Mouse (Mus musculus): Measurements from ENCODE around the gene Fam219a. TPM values are rescaled to one million over a fixed set of nuclear protein-coding genes. Genes with fewer than 3 reads are reported as not detected.

The Fam219a gene
- polyA plus RNA-seq, 1 experiment from 2014 or later = 2.7 TPM

DNA sequence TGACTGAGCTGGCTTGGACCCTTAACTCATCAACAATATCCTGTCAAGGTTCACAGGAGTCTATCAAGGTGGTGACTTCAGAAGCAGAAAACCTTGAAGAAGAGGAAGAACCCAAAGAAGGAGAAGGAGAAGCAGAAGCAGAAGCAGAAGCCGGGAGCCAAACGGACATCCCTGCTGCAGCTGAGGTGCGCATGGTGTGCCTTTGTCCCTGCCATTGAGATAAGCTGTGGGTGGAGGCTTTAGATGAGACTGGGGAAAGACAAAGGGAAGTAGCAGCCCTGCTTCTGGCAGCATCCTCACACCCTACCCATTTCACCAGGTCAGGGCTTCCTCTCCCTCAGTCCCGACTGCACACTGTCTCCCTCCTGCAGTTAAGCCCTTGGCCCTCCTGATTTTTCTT lies 33.5 kb upstream of the Fam219a start:
- 54% methylated on average over 4 of the region's 4 CpGs for WGBS
- Histone ChIP-seq H3K4me2 (replicated peaks; ENCODE audit: low read depth, low read length) (no peak overlapping the region), H3K9ac (ENCODE audit: low read depth, low read length) (no peak overlapping the region), H3K4me3 (ENCODE audit: low read length) (no peak overlapping the region), H3K27me3 (ENCODE audit: control insufficient read depth, insufficient read depth, low read length) (no peaks in the 10 kb centered on the region), H3K36me3 (ENCODE audit: control insufficient read depth, insufficient read depth, low read length) (no peaks in the 10 kb centered on the region), H3K9me3 (ENCODE audit: control insufficient read depth, low read length) (no peaks in the 10 kb centered on the region), H3K4me1 (ENCODE audit: control insufficient read depth, insufficient read depth, low read length) (no peaks in the 10 kb centered on the region), H3K27ac (ENCODE audit: low read depth, low read length) (no peak overlapping the region)
- ATAC-seq (ENCODE audit: low FRiP score, low TSS enrichment) = no peak

DNA sequence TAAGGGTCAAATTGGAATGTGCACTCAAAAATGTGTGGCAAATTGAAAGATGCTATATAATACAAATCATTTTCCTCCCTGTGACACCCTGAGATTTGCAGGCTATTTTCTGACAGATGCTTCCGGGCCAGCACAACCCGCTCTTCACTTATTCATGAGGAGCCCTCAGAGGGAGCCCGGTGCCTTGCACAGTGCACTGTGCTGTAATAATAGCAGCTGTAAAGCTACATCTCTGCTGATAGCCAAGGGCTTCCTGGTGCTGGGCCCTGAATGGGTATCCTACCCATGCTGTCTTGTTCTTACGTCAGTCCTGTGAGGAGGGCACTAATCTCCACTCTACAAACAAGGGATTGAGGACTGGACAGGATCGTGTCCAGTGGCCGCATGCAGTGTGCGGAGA lies 14.0 kb upstream of the Fam219a start:
- H3K4me1 ChIP-seq (ENCODE audit: control insufficient read depth, insufficient read depth, low read length) = no peaks in the 10 kb centered on the region
- WGBS = 89% methylated on average over 7 of the region's 7 CpGs
- no peak for ATAC-seq (ENCODE audit: low FRiP score, low TSS enrichment)
- H3K27ac ChIP-seq (ENCODE audit: low read depth, low read length) = no peak overlapping the region
- no peaks in the 10 kb centered on the region for H3K36me3 ChIP-seq (ENCODE audit: control insufficient read depth, insufficient read depth, low read length)
- no peaks in the 10 kb centered on the region for H3K27me3 ChIP-seq (ENCODE audit: control insufficient read depth, insufficient read depth, low read length)
- H3K4me2 ChIP-seq (replicated peaks; ENCODE audit: low read depth, low read length) = no peak overlapping the region
- H3K9ac ChIP-seq (ENCODE audit: low read depth, low read length) = no peak overlapping the region
- H3K9me3 ChIP-seq (ENCODE audit: control insufficient read depth, low read length) = no peaks in the 10 kb centered on the region
- H3K4me3 ChIP-seq (ENCODE audit: low read length) = no peak overlapping the region

DNA sequence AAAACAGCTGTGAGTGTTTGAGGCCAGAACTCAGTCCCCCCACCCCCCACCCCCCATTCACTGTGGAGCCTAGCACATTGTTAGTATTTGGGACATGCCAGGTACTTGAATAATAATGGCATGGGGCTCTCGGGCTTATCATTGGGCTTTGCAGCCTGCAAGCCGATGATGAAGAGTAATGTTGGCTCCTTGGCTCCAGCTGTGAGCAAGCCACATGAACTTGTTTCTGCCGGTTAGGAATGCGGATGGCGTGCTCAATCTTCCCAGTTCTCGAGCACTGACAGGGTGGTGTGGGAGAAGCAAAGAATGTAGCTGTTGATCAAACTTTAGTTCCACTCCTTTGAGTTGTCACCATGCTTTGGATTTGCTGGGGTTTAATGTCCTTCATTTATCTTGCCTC lies 6.6 kb upstream of the Fam219a start:
- no peak for ATAC-seq (ENCODE audit: low FRiP score, low TSS enrichment)
- Histone ChIP-seq H3K4me2 (replicated peaks; ENCODE audit: low read depth, low read length) (no peak overlapping the region), H3K9ac (ENCODE audit: low read depth, low read length) (no peak overlapping the region), H3K4me3 (ENCODE audit: low read length) (no peak overlapping the region), H3K4me1 (ENCODE audit: control insufficient read depth, insufficient read depth, low read length) (no peaks in the 10 kb centered on the region), H3K9me3 (ENCODE audit: control insufficient read depth, low read length) (no peaks in the 10 kb centered on the region), H3K27me3 (ENCODE audit: control insufficient read depth, insufficient read depth, low read length) (no peaks in the 10 kb centered on the region; the same call in 1 of the 2 replicates), H3K36me3 (ENCODE audit: control insufficient read depth, insufficient read depth, low read length) (no peaks in the 10 kb centered on the region), H3K27ac (ENCODE audit: low read depth, low read length) (no peak overlapping the region)
- WGBS = 50% methylated on average over 6 of the region's 6 CpGs

DNA sequence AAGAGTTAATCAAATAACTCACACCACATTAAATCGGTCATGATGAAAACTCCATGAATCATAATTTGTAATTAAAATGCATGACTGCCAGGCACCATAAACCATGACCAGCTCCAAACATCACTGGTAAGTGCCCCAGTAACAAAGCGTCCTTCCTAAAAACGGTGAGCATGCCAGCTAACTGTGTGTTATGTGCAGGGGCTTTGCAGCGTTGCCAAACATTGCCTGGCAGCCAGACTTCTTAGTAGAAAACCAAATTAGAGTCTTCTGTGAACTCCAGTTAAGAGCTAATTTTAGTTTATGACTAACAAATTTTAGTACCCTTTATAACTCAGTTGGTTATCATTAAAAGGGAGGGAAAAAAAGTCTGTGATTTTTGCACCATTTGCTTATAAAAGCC lies 4.2 kb upstream of the Fam219a start:
- Histone ChIP-seq H3K27ac (ENCODE audit: low read depth, low read length) (no peak overlapping the region), H3K9ac (ENCODE audit: low read depth, low read length) (no peak overlapping the region), H3K4me3 (ENCODE audit: low read length) (no peak overlapping the region), H3K9me3 (ENCODE audit: control insufficient read depth, low read length) (no peaks in the 10 kb centered on the region), H3K27me3 (ENCODE audit: control insufficient read depth, insufficient read depth, low read length) (no peaks in the 10 kb centered on the region; the same call in 1 of the 2 replicates), H3K4me2 (replicated peaks; ENCODE audit: low read depth, low read length) (no peak overlapping the region), H3K4me1 (ENCODE audit: control insufficient read depth, insufficient read depth, low read length) (peaks cover 4% of the 10 kb centered on the region), H3K36me3 (ENCODE audit: control insufficient read depth, insufficient read depth, low read length) (no peaks in the 10 kb centered on the region)
- ATAC-seq (ENCODE audit: low FRiP score, low TSS enrichment) = no peak
- 63% methylated on average over 4 of the region's 4 CpGs for WGBS

DNA sequence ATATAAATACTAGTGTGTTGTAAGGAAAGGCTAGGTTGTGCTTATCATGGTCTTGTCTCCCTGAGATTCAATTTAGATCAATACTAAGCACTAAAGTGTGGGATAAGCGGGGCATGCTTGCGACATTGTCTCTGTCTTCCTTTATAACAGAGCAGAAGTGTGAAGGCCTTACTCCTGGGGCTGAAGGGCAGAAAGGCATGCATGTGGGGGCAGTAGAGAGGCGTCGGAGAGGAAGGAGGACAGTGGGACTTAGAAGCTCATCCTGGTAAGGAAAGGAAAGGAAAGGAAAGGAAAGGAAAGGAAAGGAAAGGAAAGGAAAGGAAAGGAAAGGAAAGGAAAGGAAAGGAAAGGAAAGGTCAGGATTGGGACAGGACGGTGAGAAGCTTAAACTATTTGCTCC lies 2.2 kb upstream of the Fam219a start:
- 34% methylated on average over 5 of the region's 5 CpGs for WGBS
- Histone ChIP-seq H3K4me2 (replicated peaks; ENCODE audit: low read depth, low read length) (no peak overlapping the region), H3K27ac (ENCODE audit: low read depth, low read length) (no peak overlapping the region), H3K4me1 (ENCODE audit: control insufficient read depth, insufficient read depth, low read length) (peaks cover 12% of the 10 kb centered on the region), H3K9ac (ENCODE audit: low read depth, low read length) (no peak overlapping the region), H3K9me3 (ENCODE audit: control insufficient read depth, low read length) (no peaks in the 10 kb centered on the region), H3K4me3 (ENCODE audit: low read length) (no peak overlapping the region), H3K27me3 (ENCODE audit: control insufficient read depth, insufficient read depth, low read length) (peaks cover 17% of the 10 kb centered on the region), H3K36me3 (ENCODE audit: control insufficient read depth, insufficient read depth, low read length) (no peaks in the 10 kb centered on the region)
- ATAC-seq (ENCODE audit: low FRiP score, low TSS enrichment) = no peak

DNA sequence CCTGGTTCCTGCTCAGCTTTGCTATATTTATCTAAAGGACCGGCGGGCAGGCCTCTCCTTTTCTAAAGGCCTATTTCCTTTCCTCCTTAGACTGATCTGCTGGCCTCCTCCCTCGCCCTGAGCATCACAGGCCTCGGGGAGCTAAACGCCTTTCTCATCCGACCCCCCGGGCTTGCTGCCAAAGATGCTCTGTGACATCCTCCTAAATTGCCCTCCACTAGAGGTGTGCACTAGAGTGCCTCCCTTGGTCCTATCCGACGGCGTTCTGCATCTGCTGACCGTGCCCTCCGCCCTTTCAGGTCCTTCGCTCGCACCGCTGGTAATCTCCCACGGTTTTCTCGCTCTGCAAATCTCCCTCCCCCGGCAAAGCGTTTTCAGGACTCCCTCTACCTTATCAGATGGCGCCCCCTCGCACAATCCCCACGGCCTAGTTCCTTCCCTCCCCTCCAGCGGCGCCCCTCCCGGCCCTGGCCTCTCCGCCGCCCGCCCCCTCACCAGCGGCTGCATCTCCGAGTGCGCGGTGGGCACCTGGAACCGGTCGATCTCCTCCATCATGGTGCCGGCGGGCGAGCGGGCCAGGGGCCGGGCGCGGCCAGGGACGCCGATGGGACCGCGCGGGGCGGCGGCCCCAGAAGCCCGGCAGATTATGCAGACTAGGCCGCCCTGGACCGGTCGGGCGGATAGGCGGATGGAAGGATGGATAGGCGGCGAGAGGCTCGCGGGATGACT lies 492 bp downstream of the Fam219a start:
- Histone ChIP-seq H3K27me3 (ENCODE audit: control insufficient read depth, insufficient read depth, low read length) (peaks cover 17% of the 10 kb centered on the region), H3K4me1 (ENCODE audit: control insufficient read depth, insufficient read depth, low read length) (peaks cover 12% of the 10 kb centered on the region), H3K4me2 (replicated peaks; ENCODE audit: low read depth, low read length) (peak overlapping the region; percentile 72), H3K9me3 (ENCODE audit: control insufficient read depth, low read length) (no peaks in the 10 kb centered on the region), H3K4me3 (ENCODE audit: low read length) (peak overlapping the region; percentile 52), H3K9ac (ENCODE audit: low read depth, low read length) (peak overlapping the region; percentile 49), H3K36me3 (ENCODE audit: control insufficient read depth, insufficient read depth, low read length) (no peaks in the 10 kb centered on the region), H3K27ac (ENCODE audit: low read depth, low read length) (no peak overlapping the region; the same call in 1 of the 2 replicates)
- ATAC-seq (ENCODE audit: low FRiP score, low TSS enrichment) = peak; percentile 0; the same call in 1 of the 2 replicates
- under 1% methylated on average over 58 of the region's 58 CpGs for WGBS

DNA sequence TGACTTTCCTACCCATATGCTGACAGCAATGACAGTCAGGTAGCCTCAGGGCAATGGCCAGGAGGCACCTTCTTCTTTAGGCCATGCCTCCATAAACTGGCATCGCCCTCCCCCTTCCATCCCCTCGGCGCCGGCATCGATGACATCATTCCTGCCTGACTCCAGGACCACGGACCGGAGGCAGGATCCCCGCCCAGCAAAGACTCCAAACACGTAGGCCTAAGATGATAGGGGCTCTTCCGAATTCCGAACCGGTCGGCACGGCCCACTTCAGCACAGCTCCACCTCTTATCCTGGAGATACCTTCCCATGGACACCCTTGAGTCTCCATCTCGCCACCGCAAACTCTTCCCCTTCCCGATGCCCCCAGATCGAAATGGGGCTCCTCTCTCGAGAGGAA lies 1.1 kb downstream of the Fam219a start:
- H3K4me3 ChIP-seq (ENCODE audit: low read length) = peak overlapping the region; percentile 52
- no peaks in the 10 kb centered on the region for H3K36me3 ChIP-seq (ENCODE audit: control insufficient read depth, insufficient read depth, low read length)
- ATAC-seq (ENCODE audit: low FRiP score, low TSS enrichment) = no peak
- H3K27me3 ChIP-seq (ENCODE audit: control insufficient read depth, insufficient read depth, low read length) = peaks cover 17% of the 10 kb centered on the region
- no peaks in the 10 kb centered on the region for H3K9me3 ChIP-seq (ENCODE audit: control insufficient read depth, low read length)
- H3K4me2 ChIP-seq (replicated peaks; ENCODE audit: low read depth, low read length) = peak overlapping the region; percentile 72
- H3K27ac ChIP-seq (ENCODE audit: low read depth, low read length) = no peak overlapping the region
- peak overlapping the region; percentile 49; the same call in 1 of the 2 replicates for H3K9ac ChIP-seq (ENCODE audit: low read depth, low read length)
- peaks cover 12% of the 10 kb centered on the region for H3K4me1 ChIP-seq (ENCODE audit: control insufficient read depth, insufficient read depth, low read length)
- WGBS = 4% methylated on average over 19 of the region's 19 CpGs

DNA sequence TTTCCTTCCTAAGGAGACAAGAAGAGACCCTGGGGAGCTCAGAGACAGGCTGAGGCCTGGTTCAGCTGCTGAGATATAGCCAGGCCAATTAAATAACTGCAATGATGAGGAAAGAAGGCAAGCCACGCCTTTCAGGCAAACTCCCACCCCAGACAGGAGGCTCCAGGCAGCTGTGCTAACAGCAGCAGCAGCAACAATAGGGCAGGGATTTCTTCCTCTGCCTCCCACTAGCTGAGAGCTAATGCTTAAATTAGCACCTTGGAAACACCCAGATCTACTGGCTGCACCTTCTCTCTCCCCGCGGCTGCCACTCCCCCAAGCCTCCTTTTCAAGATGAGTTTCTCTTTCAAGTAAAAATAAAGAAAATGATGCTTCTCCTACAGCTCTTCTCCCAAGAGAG lies 3.2 kb downstream of the Fam219a start:
- 3% methylated on average over 3 of the region's 3 CpGs for WGBS
- peaks cover 17% of the 10 kb centered on the region for H3K27me3 ChIP-seq (ENCODE audit: control insufficient read depth, insufficient read depth, low read length)
- H3K36me3 ChIP-seq (ENCODE audit: control insufficient read depth, insufficient read depth, low read length) = no peaks in the 10 kb centered on the region
- H3K4me3 ChIP-seq (ENCODE audit: low read length) = no peak overlapping the region
- no peaks in the 10 kb centered on the region for H3K9me3 ChIP-seq (ENCODE audit: control insufficient read depth, low read length)
- H3K27ac ChIP-seq (ENCODE audit: low read depth, low read length) = no peak overlapping the region
- 0 out of 2 replicates have a peak overlapping the region, but pooled peaks have one; percentile 8 for H3K4me2 ChIP-seq (replicated peaks; ENCODE audit: low read depth, low read length)
- ATAC-seq (ENCODE audit: low FRiP score, low TSS enrichment) = no peak
- no peak overlapping the region for H3K9ac ChIP-seq (ENCODE audit: low read depth, low read length)
- H3K4me1 ChIP-seq (ENCODE audit: control insufficient read depth, insufficient read depth, low read length) = peaks cover 12% of the 10 kb centered on the region

DNA sequence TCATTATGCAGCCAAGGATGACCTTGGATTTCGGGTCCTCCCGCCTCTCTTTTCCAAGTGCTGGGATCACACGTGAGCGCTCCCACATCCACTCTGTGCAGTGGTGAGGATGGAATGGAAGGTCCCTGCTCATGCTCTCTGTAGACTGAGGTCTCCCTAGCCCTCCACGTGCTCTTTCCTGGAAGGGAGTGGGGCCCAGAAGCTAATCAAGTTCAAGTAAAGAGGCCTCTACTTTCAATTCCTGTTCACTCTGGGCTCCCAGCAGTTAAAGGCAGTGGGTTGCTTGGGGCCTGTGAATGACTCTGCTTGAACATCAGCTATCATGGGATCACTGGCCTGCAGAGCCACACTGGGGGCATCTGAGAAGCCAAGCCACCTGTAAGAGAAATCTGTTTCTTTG lies 6.0 kb downstream of the Fam219a start:
- Histone ChIP-seq H3K36me3 (ENCODE audit: control insufficient read depth, insufficient read depth, low read length) (no peaks in the 10 kb centered on the region), H3K4me1 (ENCODE audit: control insufficient read depth, insufficient read depth, low read length) (peaks cover 6% of the 10 kb centered on the region), H3K27me3 (ENCODE audit: control insufficient read depth, insufficient read depth, low read length) (peaks cover 16% of the 10 kb centered on the region), H3K4me2 (replicated peaks; ENCODE audit: low read depth, low read length) (no peak overlapping the region), H3K9me3 (ENCODE audit: control insufficient read depth, low read length) (no peaks in the 10 kb centered on the region), H3K9ac (ENCODE audit: low read depth, low read length) (no peak overlapping the region), H3K4me3 (ENCODE audit: low read length) (no peak overlapping the region), H3K27ac (ENCODE audit: low read depth, low read length) (no peak overlapping the region)
- WGBS = 86% methylated on average over 5 of the region's 5 CpGs
- ATAC-seq (ENCODE audit: low FRiP score, low TSS enrichment) = no peak

Measured in kidney, embryonic 14.5 days (tissue).